Mouse (Mus musculus): Measurements from ENCODE around the gene Tmem200a.
A peak's percentile ranks its signal among the peaks of the same experiment; 100 is the strongest.

Tmem200a gene

DNA sequence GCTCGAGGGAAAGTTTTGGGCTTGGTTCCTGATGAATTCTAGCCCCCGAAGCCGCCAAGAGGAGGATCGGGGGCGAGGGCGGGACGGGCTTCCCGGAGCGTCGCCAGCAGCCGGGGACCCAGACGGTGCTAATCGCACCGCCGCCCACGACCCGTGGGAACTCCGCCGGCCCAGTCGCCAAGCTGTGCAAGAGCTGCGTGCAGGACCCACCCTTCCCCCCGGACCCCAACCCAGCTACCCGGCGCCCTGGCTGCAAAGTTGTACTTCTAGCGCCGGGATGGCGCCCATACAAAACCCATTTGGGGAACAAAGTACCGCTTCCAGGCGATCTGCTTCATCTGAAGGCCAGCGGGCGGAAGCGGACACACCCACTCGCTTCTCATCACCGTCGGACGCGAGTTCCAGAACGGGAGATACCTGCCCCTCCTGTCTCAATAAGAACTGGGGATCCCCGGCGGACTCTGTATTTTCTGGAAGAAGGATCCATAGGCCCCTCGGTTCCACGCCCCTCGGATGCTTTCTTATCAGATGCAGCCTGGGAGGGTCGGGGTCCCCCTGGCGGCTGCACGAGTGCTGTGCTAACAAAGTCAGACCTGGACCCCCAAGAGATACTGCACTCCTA, at the start of gene Tmem200a:
Tmem200a (minus strand) TSS at position 532 of the 622 bp plus-strand sequence.
- peak in 1 of 2 experiments; percentile 57 for DNase-seq (ENCODE audit: low spot score in 2 of 2)

GRCm38 (mm10) chr10:26119822-26120183, 41.0 kb upstream of the Tmem200a start:
- DNase-seq (ENCODE audit: low spot score in 2 of 2): no peak

GRCm38 (mm10) chr10:26119067-26119821, 40.4 kb upstream of the Tmem200a start:
- no peak for DNase-seq (ENCODE audit: low spot score in 2 of 2)

DNA sequence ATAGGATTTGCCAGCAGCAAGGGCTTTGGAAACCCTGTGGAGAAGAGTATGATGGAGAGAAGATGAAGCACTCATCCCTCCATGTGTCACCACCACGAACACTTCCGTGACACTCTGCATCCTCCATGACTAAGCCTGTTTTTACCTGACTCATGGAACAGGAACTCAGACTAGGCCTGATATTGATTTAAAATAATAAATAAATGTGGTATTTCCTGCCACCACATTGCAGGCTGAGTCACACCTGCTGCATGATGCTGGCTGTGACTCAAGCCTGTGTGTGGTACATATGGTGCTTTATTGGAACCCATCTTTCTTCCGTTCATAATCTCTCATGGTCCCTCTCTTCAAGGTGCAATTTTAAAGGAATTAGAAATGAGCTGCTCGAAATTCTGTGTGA, 35.6 kb upstream of the Tmem200a start:
- DNase-seq (ENCODE audit: low spot score in 2 of 2): no peak

GRCm38 (mm10) chr10:26103330-26103982, 24.6 kb upstream of the Tmem200a start:
- no peak for DNase-seq (ENCODE audit: low spot score in 2 of 2)

DNA sequence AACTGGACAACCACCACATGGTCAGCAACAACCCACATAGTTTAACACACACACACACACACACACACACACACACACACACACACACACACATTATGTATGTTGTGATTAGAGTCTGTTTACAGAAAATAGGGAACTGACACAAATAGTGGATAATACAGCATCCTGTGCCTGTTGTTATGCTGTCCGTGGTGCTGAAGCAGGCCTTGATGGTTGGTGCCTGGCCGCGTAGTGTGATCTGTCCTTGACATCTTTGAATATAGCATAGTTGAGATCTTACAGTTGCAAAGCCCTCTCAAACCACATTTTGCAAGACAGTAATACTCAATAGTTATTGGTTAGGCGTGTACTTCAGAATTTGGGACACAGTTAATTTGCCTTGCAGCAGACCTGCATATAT, 3.2 kb upstream of the Tmem200a start:
- no peak for DNase-seq (ENCODE audit: low spot score in 2 of 2)

- DNase-seq (ENCODE audit: low spot score in 2 of 2): no peak
These were observed 826 bp upstream of the Tmem200a start for GRCm38 (mm10) chr10:26079678-26080077.

- peak in 1 of 2 experiments; percentile 60 for DNase-seq (ENCODE audit: low spot score in 2 of 2)
These were observed 976 bp downstream of the Tmem200a start, which contains the start of gene Gm9767 for GRCm38 (mm10) chr10:26077671-26078481. Gm9767 (plus strand) TSS chr10:26078255.

- no peak for DNase-seq (ENCODE audit: low spot score in 2 of 2)
These were observed 1.9 kb downstream of the Tmem200a start for GRCm38 (mm10) chr10:26076949-26077348.

DNA sequence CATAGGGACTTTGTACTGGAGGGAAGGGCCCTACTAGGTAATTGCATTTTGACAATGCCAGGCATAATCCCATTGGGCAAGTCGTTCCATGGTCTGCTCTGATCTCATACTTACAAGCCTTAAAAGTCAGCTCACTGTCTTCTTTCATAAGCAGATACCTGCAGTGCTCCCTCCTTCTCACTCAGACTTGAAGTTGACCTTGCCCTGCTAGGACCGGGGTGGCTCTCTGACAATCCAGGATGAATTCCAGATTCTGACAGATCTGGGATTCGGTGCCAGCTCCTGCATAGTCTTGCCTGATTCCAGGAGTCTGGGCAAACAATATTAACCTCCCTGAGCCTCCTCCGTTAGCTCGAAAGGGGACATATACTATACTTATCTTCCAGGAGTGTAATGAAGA, 6.9 kb downstream of the Tmem200a start:
- no peak for DNase-seq (ENCODE audit: low spot score in 2 of 2)

DNA sequence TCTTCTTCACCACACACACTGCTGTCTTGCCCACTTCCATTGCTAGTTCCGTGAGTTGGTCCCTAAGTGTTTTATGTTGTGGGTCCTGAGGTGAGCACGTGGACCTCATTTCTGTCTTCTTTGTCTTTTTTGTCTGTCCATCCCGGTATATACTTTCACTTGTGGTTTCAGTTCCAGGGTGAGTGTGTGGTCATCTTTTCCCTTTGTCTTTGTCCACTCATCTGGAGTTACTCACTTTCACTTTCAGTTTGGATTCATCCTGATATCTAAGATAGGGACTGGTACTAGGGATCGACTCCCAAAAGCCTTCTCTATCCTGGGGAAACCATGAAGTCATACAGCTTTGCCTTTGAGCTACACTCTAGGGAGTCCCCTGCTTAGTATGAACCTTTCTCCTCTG, 15.8 kb downstream of the Tmem200a start:
- no peak for DNase-seq (ENCODE audit: low spot score in 2 of 2)

GRCm38 (mm10) chr10:26059662-26060307, 19.1 kb downstream of the Tmem200a start:
- DNase-seq (ENCODE audit: low spot score in 2 of 2): no peak

DNA sequence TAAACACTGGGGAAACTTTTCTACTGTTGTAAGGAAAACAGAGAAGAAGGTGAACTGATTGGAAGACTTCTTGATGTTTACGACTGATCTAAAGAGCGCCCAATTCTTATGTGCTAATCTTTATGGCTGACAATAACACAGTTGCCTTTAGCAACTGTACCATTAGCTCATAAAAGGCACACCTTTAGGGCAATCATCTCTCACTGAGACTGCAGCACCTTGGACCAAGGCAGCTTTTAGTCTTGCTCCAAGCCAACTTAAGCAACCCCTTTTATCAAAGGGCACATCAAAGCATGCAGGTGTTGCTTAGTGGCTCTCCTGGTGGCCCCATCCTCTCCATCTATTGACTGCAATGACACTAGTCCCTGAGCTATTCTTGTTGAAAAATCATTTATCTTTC, 27.7 kb downstream of the Tmem200a start:
- DNase-seq (ENCODE audit: low spot score in 2 of 2): no peak

- no peak for DNase-seq (ENCODE audit: low spot score in 2 of 2)
These were observed 43.9 kb downstream of the Tmem200a start for GRCm38 (mm10) chr10:26034931-26035330.

- DNase-seq (ENCODE audit: low spot score in 2 of 2): no peak
These were observed 60.1 kb downstream of the Tmem200a start for GRCm38 (mm10) chr10:26018740-26019139.

- DNase-seq (ENCODE audit: low spot score in 2 of 2): no peak
These were observed 64.6 kb downstream of the Tmem200a start for GRCm38 (mm10) chr10:26014298-26014697.

GRCm38 (mm10) chr10:26008948-26009347, 69.9 kb downstream of the Tmem200a start:
- DNase-seq (ENCODE audit: low spot score in 2 of 2): no peak

GRCm38 (mm10) chr10:26005471-26005870, 73.4 kb downstream of the Tmem200a start:
- DNase-seq (ENCODE audit: low spot score in 2 of 2): no peak

DNA sequence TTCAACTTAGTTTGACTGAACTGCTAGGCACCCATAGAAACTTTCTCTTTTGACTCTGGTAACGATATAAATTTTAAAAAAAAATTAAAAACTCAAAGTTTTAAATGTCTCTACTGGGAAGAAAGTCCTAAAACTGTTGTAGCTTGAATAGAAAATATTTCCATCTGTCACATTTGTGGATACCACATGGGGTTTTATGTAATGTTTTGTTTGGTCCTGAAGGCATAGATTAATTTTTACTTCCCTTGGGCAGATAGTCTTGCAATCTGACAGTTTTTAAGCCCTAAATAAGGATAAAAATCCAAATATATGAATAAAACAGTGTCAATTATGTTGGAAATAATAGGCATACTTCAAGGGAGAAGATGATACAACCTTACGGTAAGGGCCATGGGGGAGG, 78.0 kb downstream of the Tmem200a start:
- no peak for DNase-seq (ENCODE audit: low spot score in 2 of 2)

- DNase-seq (ENCODE audit: low spot score in 2 of 2): no peak
These were observed 79.4 kb downstream of the Tmem200a start for GRCm38 (mm10) chr10:25999291-25999930.

DNA sequence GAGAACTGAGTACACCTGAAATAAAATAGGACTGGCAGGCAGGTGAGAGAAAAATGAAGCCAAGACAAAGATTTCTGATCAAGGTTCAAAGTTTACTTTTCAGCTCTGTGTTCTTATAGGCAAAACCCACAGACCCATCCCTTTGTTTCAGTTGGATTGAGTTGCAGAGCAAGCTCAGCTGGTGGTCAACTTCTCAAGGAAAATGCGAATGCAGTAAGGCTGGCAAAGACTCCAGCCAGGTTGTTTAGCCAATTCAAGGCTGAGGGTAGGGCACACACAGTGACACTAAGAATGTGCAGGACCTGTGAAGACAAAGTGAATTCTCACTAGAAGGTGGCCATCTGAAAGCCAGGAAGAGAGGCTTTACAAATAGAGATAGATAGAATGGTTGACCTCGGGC, 94.8 kb downstream of the Tmem200a start:
- DNase-seq (ENCODE audit: low spot score in 2 of 2): no peak
